In the genomic region with DNA sequence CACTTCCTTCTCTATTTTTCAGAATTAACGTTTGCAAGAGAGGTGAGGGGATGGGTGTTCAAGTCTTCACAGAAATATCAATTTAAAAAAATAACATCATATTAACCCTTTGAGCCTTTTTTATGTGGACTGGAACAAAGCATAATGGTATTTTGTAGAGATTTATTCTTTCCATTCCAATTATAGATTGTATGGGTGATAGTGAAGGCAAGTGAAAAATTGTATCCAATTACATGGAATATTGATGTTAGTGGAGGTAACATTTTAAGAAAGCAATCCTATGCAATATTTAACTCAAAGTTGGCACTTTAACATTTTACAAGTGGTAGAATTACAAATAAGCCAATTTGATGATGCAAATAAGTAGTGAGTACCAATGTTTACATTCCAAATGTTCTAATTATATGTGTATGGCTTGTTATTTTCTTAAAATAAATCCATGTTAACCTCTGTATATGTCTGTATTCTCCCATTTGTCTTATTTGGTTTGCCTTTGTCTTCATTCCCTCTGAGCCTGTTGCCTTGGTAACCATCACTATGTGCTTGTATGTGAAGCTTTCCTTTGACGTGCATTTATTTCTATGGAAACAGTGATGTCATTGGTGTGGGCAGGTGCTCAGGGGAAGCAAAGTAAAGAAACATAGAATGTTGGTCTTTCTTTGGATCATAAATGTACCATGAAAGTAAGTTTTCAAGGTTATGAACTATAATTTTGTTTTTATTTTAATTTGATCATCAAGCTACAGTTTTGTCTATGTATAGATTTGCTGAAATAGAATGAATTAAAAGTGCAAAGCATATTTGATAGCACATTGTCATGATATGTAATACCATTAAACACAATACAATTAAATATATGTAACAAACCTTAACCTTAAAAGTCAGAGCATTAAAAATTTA, we compare ENCODE assay signal across 13 mouse cellular contexts.
DNase-seq lines count a peak whose midpoint lies in the region; ATAC-seq lines count a peak whose summit lies in the region.
"Had no signal": no experiment of that assay in that cellular context is flagged by ENCODE, and none has a peak within 500 bp of the region (broad histone marks: within the 10 kb centered on the region; RNA-seq: fewer than 3 reads in every experiment).

No protein-coding gene starts in this region.

- H3K4me3 ChIP-seq in forebrain, embryonic 15.5 days, result no peak overlapping the region
- H3K4me3 ChIP-seq in heart, embryonic 10.5 days, result no peak overlapping the region
- H3K4me3 ChIP-seq: liver, embryonic 13.5 days had no signal

- WGBS in forebrain, embryonic 15.5 days, result 33% methylated on average over 2 of the region's 2 CpGs
- WGBS in heart, embryonic 10.5 days, result 59% methylated on average over 2 of the region's 2 CpGs

- DNase-seq in left cerebral cortex, adult 11 months (ENCODE audit: low spot score), result peak; percentile 57
- no peak for DNase-seq in left cerebral cortex, postnatal 4 days
- DNase-seq in mesoderm, embryonic 11.5 days (ENCODE audit: low read depth, low spot score), result peak; percentile 58
- peak; percentile 55 to 78 for DNase-seq in right cerebral cortex, postnatal 10 days (ENCODE audit: low spot score in 2 of 2)
- no peak for DNase-seq in heart, adult 18-20 months
- DNase-seq in heart, embryonic 10.5 days (ENCODE audit: low spot score), result no peak
- DNase-seq: cerebellum, postnatal 14 days; gastrocnemius, postnatal 14 days; kidney, postnatal 36 days; liver, embryonic 13.5 days; thymus, postnatal 36 days had no signal

- intact Hi-C loops in left cerebral cortex, postnatal 4 days (cut with DNase I), result no loop called here

- H3K27me3 ChIP-seq in forebrain, embryonic 15.5 days, result no peaks in the 10 kb centered on the region
- H3K27me3 ChIP-seq in heart, embryonic 10.5 days (ENCODE audit: insufficient read depth, poor library complexity, severe bottlenecking), result no peaks in the 10 kb centered on the region
- H3K27me3 ChIP-seq: liver, embryonic 13.5 days had no signal

- no peak overlapping the region for H3K27ac ChIP-seq in forebrain, embryonic 15.5 days (replicated peaks)
- H3K27ac ChIP-seq in heart, embryonic 10.5 days, result no peak overlapping the region
- H3K27ac ChIP-seq: liver, embryonic 13.5 days had no signal

- H3K36me3 ChIP-seq in forebrain, embryonic 15.5 days, result no peaks in the 10 kb centered on the region
- no peaks in the 10 kb centered on the region for H3K36me3 ChIP-seq in heart, embryonic 10.5 days
- H3K36me3 ChIP-seq: liver, embryonic 13.5 days had no signal

- H3K4me1 ChIP-seq in forebrain, embryonic 15.5 days, result peaks cover 3% of the 10 kb centered on the region; the same call in 1 of the 2 replicates
- H3K4me1 ChIP-seq in heart, embryonic 10.5 days, result no peaks in the 10 kb centered on the region
- H3K4me1 ChIP-seq: liver, embryonic 13.5 days had no signal

- no peak overlapping the region for H3K9ac ChIP-seq in forebrain, embryonic 15.5 days (replicated peaks)
- H3K9ac ChIP-seq: liver, embryonic 13.5 days had no signal

- H3K4me2 ChIP-seq in forebrain, embryonic 15.5 days (replicated peaks), result no peak overlapping the region
- H3K4me2 ChIP-seq: liver, embryonic 13.5 days had no signal

- peak; percentile 95 for ATAC-seq in forebrain, embryonic 15.5 days (replicated peaks)
- ATAC-seq in cerebellum, adult (ENCODE audit: insufficient number of reproducible peaks, low FRiP score, low TSS enrichment), result no peak

- no peaks in the 10 kb centered on the region for H3K9me3 ChIP-seq in forebrain, embryonic 15.5 days
- no peaks in the 10 kb centered on the region for H3K9me3 ChIP-seq in heart, embryonic 10.5 days
- H3K9me3 ChIP-seq: liver, embryonic 13.5 days had no signal

Comparison
In these comparisons a context has a peak if more than half of its experiments do, and no peak if none do; other contexts are left out.
1. DNase-seq: peak in left cerebral cortex, adult 11 months (single experiment), mesoderm, embryonic 11.5 days (single experiment) and right cerebral cortex, postnatal 10 days (2 of 2); none in left cerebral cortex, postnatal 4 days (single experiment), heart, adult 18-20 months (0 of 2) and heart, embryonic 10.5 days (single experiment).